Mouse (Mus musculus): ENCODE results near the gene Cryba1. TPM values are rescaled to one million over a fixed set of nuclear protein-coding genes. Genes with fewer than 3 reads are reported as not detected.

Cryba1 gene
- total and polyA plus RNA-seq, 3 experiments = 0.27 TPM; not detected in 2

DNA sequence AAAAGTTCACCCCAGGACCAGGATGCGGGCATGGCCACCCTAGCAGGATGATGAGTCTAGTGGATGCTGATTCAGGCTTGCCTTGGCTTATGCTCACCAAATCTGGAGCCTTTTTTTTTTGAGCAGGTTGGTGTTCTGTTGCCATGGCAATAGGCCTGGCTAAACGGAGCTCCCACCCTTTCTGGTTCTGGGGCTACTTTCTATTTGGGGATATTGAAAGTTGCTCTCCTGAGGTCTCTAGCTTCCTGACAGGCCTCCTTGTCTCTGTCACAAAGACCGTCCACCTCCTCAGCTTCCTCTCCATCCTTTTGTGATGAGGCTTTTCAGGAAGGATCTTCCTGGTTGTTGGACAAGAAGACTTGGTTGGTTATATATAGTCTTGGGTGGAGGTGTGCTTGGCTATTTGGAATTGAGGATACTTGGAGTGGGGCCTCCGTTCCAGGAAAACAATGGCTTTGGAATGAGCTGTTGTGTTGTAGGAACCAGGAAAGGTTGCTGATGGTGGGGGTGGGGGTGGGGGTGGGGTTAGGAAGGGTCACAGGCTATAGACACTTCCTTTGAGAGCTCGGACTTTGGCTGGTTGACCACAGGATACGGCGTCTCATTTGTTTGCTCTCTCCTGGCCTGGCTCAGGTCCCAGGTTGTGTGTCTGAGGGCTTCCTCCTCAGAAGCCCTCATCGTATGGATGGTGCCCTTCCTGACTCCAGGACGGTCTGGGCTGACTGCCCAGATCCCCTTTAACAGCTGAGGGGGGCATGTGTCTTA is 39.8 kb upstream of the Cryba1 start:
- Histone ChIP-seq H3K4me1 (ENCODE audit: insufficient read depth, low read depth, low read length) (peaks cover 64% of the 10 kb centered on the region), H3K27me3 (ENCODE audit: insufficient read depth, low read length) (peaks cover 18% of the 10 kb centered on the region), H3K36me3 (replicated peaks) (no peaks in the 10 kb centered on the region), H3K9me3 (replicated peaks) (no peaks in the 10 kb centered on the region), H3K4me3 (ENCODE audit: low read depth, low read length) (peak overlapping the region; percentile 83; the same call in 1 of the 2 replicates)
- no peak for ATAC-seq (ENCODE audit: extremely low read depth, insufficient number of reproducible peaks, low FRiP score, poor library complexity, severe bottlenecking)
- DNase-seq (ENCODE audit: low spot score) = no peak
- TF ChIP-seq GATA2 (IDR thresholded peaks at IDR 0.05; ENCODE audit: borderline replicate concordance, low read depth, low read length) = no peak
- no peak for TF ChIP-seq TAL1 (conservative IDR thresholded peaks at IDR 0.05; ENCODE audit: low read depth, low read length)
- no peak for TF ChIP-seq POLR2AphosphoS5 (IDR thresholded peaks at IDR 0.05; ENCODE audit: insufficient replicate concordance, low read depth, low read length)
- TF ChIP-seq CTCF (IDR thresholded peaks at IDR 0.05; ENCODE audit: low read depth, low read length) = no peak
- no peak for TF ChIP-seq GATA1 (IDR thresholded peaks at IDR 0.05; ENCODE audit: borderline replicate concordance, low read length)

GRCm38 (mm10) chr11:77763673-77764340 is 38.7 kb upstream of the Cryba1 start:
- DNase-seq (ENCODE audit: low spot score) (peak; percentile 64), ATAC-seq (ENCODE audit: extremely low read depth, insufficient number of reproducible peaks, low FRiP score, poor library complexity, severe bottlenecking) (0 out of 2 replicates have a peak, but pooled peaks have one; percentile 8)
- Histone ChIP-seq H3K27me3 (ENCODE audit: insufficient read depth, low read length) (peaks cover 25% of the 10 kb centered on the region), H3K36me3 (replicated peaks) (no peaks in the 10 kb centered on the region), H3K4me1 (ENCODE audit: insufficient read depth, low read depth, low read length) (peaks cover 53% of the 10 kb centered on the region), H3K9me3 (replicated peaks) (no peaks in the 10 kb centered on the region), H3K4me3 (ENCODE audit: low read depth, low read length) (peak overlapping the region; percentile 83)
- TF ChIP-seq POLR2AphosphoS5 (IDR thresholded peaks at IDR 0.05; ENCODE audit: insufficient replicate concordance, low read depth, low read length) (no peak), GATA2 (IDR thresholded peaks at IDR 0.05; ENCODE audit: borderline replicate concordance, low read depth, low read length) (no peak), CTCF (IDR thresholded peaks at IDR 0.05; ENCODE audit: low read depth, low read length) (no peak), GATA1 (IDR thresholded peaks at IDR 0.05; ENCODE audit: borderline replicate concordance, low read length) (no peak), TAL1 (conservative IDR thresholded peaks at IDR 0.05; ENCODE audit: low read depth, low read length) (no peak)

GRCm38 (mm10) chr11:77762783-77763672 is 37.9 kb upstream of the Cryba1 start, which contains the start of gene Myo18a:
Gene Myo18a, plus strand, starts transcription at chr11:77763246.
- peak within 1 kb of the TSS; percentile 83 for H3K4me3 ChIP-seq (ENCODE audit: low read depth, low read length)
- peaks cover 32% of the 10 kb centered on the region for H3K27me3 ChIP-seq (ENCODE audit: insufficient read depth, low read length)
- peaks cover 46% of the 10 kb centered on the region for H3K4me1 ChIP-seq (ENCODE audit: insufficient read depth, low read depth, low read length)
- no peaks in the 10 kb centered on the region for H3K9me3 ChIP-seq (replicated peaks)
- no peak for ATAC-seq (ENCODE audit: extremely low read depth, insufficient number of reproducible peaks, low FRiP score, poor library complexity, severe bottlenecking)
- TF ChIP-seq CTCF (IDR thresholded peaks at IDR 0.05; ENCODE audit: low read depth, low read length) = peak; percentile 77; the same call in 1 of the 2 replicates
- no peak for TF ChIP-seq POLR2AphosphoS5 (IDR thresholded peaks at IDR 0.05; ENCODE audit: insufficient replicate concordance, low read depth, low read length)
- peak; percentile 84 for DNase-seq (ENCODE audit: low spot score)
- no peaks in the 10 kb centered on the region for H3K36me3 ChIP-seq (replicated peaks)

- Histone ChIP-seq H3K27me3 (ENCODE audit: insufficient read depth, low read length) (peaks cover 43% of the 10 kb centered on the region), H3K4me1 (ENCODE audit: insufficient read depth, low read depth, low read length) (peaks cover 22% of the 10 kb centered on the region), H3K36me3 (replicated peaks) (no peaks in the 10 kb centered on the region), H3K4me3 (ENCODE audit: low read depth, low read length) (no peak overlapping the region), H3K9me3 (replicated peaks) (no peaks in the 10 kb centered on the region)
- ATAC-seq (ENCODE audit: extremely low read depth, insufficient number of reproducible peaks, low FRiP score, poor library complexity, severe bottlenecking) = no peak
- TF ChIP-seq CTCF (IDR thresholded peaks at IDR 0.05; ENCODE audit: low read depth, low read length) (no peak), GATA1 (IDR thresholded peaks at IDR 0.05; ENCODE audit: borderline replicate concordance, low read length) (no peak), GATA2 (IDR thresholded peaks at IDR 0.05; ENCODE audit: borderline replicate concordance, low read depth, low read length) (no peak), TAL1 (conservative IDR thresholded peaks at IDR 0.05; ENCODE audit: low read depth, low read length) (no peak), POLR2AphosphoS5 (IDR thresholded peaks at IDR 0.05; ENCODE audit: insufficient replicate concordance, low read depth, low read length) (no peak)
- no peak for DNase-seq (ENCODE audit: low spot score)
Observed at GRCm38 (mm10) chr11:77760031-77760430, 34.9 kb upstream of the Cryba1 start.

DNA sequence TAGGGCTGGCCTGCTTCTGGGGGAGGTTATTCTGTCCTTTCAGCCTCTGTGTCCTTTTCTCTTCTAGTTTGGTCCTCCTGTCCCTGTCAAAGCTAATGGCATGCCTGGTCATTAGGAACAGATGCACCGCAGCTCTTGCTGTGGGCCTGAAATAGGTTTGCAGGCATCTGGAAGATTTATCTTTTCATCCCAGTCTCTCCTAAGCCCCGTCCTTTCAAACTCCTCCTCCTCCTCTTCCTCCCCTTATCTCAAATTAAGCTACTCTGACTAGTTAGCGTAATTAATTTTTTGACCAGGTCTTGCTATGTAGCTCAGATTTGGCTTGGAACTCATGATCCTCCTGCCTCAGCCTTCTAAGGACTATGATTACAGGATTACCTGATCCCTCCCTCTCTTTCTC is 28.4 kb upstream of the Cryba1 start:
- Histone ChIP-seq H3K9me3 (replicated peaks) (no peaks in the 10 kb centered on the region), H3K4me1 (ENCODE audit: insufficient read depth, low read depth, low read length) (no peaks in the 10 kb centered on the region), H3K4me3 (ENCODE audit: low read depth, low read length) (no peak overlapping the region), H3K27me3 (ENCODE audit: insufficient read depth, low read length) (peaks cover 73% of the 10 kb centered on the region), H3K36me3 (replicated peaks) (no peaks in the 10 kb centered on the region)
- ATAC-seq (ENCODE audit: extremely low read depth, insufficient number of reproducible peaks, low FRiP score, poor library complexity, severe bottlenecking) (no peak), DNase-seq (ENCODE audit: low spot score) (no peak)
- TF ChIP-seq GATA1 (IDR thresholded peaks at IDR 0.05; ENCODE audit: borderline replicate concordance, low read length) (no peak), GATA2 (IDR thresholded peaks at IDR 0.05; ENCODE audit: borderline replicate concordance, low read depth, low read length) (no peak), POLR2AphosphoS5 (IDR thresholded peaks at IDR 0.05; ENCODE audit: insufficient replicate concordance, low read depth, low read length) (no peak), TAL1 (conservative IDR thresholded peaks at IDR 0.05; ENCODE audit: low read depth, low read length) (no peak), CTCF (IDR thresholded peaks at IDR 0.05; ENCODE audit: low read depth, low read length) (no peak)
